Mouse (Mus musculus): ENCODE data around the gene Egf. TPM values are rescaled to one million over a fixed set of nuclear protein-coding genes. Genes with fewer than 3 reads are reported as not detected.

Egf gene
- total RNA-seq, 2 experiments from 2014 or later, result 1.6 to 2.9 TPM

GRCm38 (mm10) chr3:129658776-129659175 is 96.3 kb downstream of the Egf start:
- intact Hi-C loops (cut with DNase I), result no loop called here
- no peak for DNase-seq (ENCODE audit: low spot score in 2 of 2)

GRCm38 (mm10) chr3:129657775-129658174 is 97.3 kb downstream of the Egf start:
- intact Hi-C loops (cut with DNase I), result no loop called here
- DNase-seq (ENCODE audit: low spot score in 2 of 2), result no peak

- no peak for DNase-seq (ENCODE audit: low spot score in 2 of 2)
- intact Hi-C loops (cut with DNase I), result no loop called here
Observed at GRCm38 (mm10) chr3:129657222-129657621, 97.9 kb downstream of the Egf start.

- no peak for DNase-seq (ENCODE audit: low spot score in 2 of 2)
Observed at GRCm38 (mm10) chr3:129656540-129656939, 98.6 kb downstream of the Egf start.

GRCm38 (mm10) chr3:129652476-129652875 is 102.6 kb downstream of the Egf start:
- intact Hi-C loops (cut with DNase I), result no loop called here
- DNase-seq (ENCODE audit: low spot score in 2 of 2), result no peak

More at GRCm38 (mm10) chr3:129656540-129656939, 98.6 kb downstream of the Egf start:
- intact Hi-C loops (cut with DNase I), result no loop called here

- no peak for DNase-seq (ENCODE audit: low spot score in 2 of 2)
- intact Hi-C loops (cut with DNase I), result no loop called here
Observed at GRCm38 (mm10) chr3:129651765-129652164, 103.4 kb downstream of the Egf start.

GRCm38 (mm10) chr3:129650931-129651330 is 104.2 kb downstream of the Egf start:
- no peak for DNase-seq (ENCODE audit: low spot score in 2 of 2)
- intact Hi-C loops (cut with DNase I), result no loop called here

GRCm38 (mm10) chr3:129650293-129650612 is 104.9 kb downstream of the Egf start:
- no peak for DNase-seq (ENCODE audit: low spot score in 2 of 2)
- intact Hi-C loops (cut with DNase I), result no loop called here

GRCm38 (mm10) chr3:129649586-129650292 is 105.4 kb downstream of the Egf start:
- no peak for DNase-seq (ENCODE audit: low spot score in 2 of 2)
- intact Hi-C loops (cut with DNase I), result no loop called here

GRCm38 (mm10) chr3:129648598-129648997 is 106.5 kb downstream of the Egf start:
- no peak for DNase-seq (ENCODE audit: low spot score in 2 of 2)
- intact Hi-C loops (cut with DNase I), result no loop called here

GRCm38 (mm10) chr3:129647312-129647711 is 107.8 kb downstream of the Egf start:
- intact Hi-C loops (cut with DNase I), result no loop called here
- DNase-seq (ENCODE audit: low spot score in 2 of 2), result no peak

- DNase-seq (ENCODE audit: low spot score in 2 of 2), result no peak
- intact Hi-C loops (cut with DNase I), result no loop called here
Observed at GRCm38 (mm10) chr3:129646781-129647180, 108.3 kb downstream of the Egf start.

GRCm38 (mm10) chr3:129645409-129645808 is 109.7 kb downstream of the Egf start:
- no peak for DNase-seq (ENCODE audit: low spot score in 2 of 2)
- intact Hi-C loops (cut with DNase I), result no loop called here

GRCm38 (mm10) chr3:129641621-129642020 is 113.5 kb downstream of the Egf start:
- peak in 1 of 2 experiments; percentile 29 for DNase-seq (ENCODE audit: low spot score in 2 of 2)
- intact Hi-C loops (cut with DNase I), result loop anchor here (5.0 kb wide), 1 partner anchor 109 kb away; the partner anchor contains the start of gene Elovl6

GRCm38 (mm10) chr3:129640211-129641000 is 114.7 kb downstream of the Egf start:
- peak in 1 of 2 experiments; percentile 17 for DNase-seq (ENCODE audit: low spot score in 2 of 2)
- intact Hi-C loops (cut with DNase I), result loop anchor here (5.0 kb wide), 1 partner anchor 108 kb away; the partner anchor contains the start of gene Elovl6

- intact Hi-C loops (cut with DNase I), result loop anchor here (5.0 kb wide), 1 partner anchor 107 kb away; the partner anchor contains the start of gene Elovl6
- no peak for DNase-seq (ENCODE audit: low spot score in 2 of 2)
Observed at GRCm38 (mm10) chr3:129639701-129640100, 115.4 kb downstream of the Egf start.

GRCm38 (mm10) chr3:129637446-129637845 is 117.7 kb downstream of the Egf start:
- intact Hi-C loops (cut with DNase I), result no loop called here
- DNase-seq (ENCODE audit: low spot score in 2 of 2), result no peak

GRCm38 (mm10) chr3:129634260-129634901 is 120.7 kb downstream of the Egf start:
- intact Hi-C loops (cut with DNase I), result no loop called here
- DNase-seq (ENCODE audit: low spot score in 2 of 2), result peak; percentile 31 to 35

- no peak for DNase-seq (ENCODE audit: low spot score in 2 of 2)
- intact Hi-C loops (cut with DNase I), result no loop called here
Observed at GRCm38 (mm10) chr3:129633518-129633917, 121.6 kb downstream of the Egf start.

- intact Hi-C loops (cut with DNase I), result no loop called here
- DNase-seq (ENCODE audit: low spot score in 2 of 2), result no peak
Observed at GRCm38 (mm10) chr3:129631857-129632256, 123.3 kb downstream of the Egf start.

Data from left cerebral cortex, postnatal 36 days (tissue).